Mouse (Mus musculus) small intestine, adult 2 months (tissue): ENCODE measurements around the gene Psmb5. TPM values are rescaled to one million over a fixed set of nuclear protein-coding genes. Genes with fewer than 3 reads are reported as not detected.

Source experiments
- H3K27ac ChIP-seq: fragments of 200-500 bp; 2 replicates; pipeline ENCODE4 v1.5.1; 2012; ENCODE audit warnings: low read depth, low read length, control low read depth, inconsistent platforms; ENCODE audit not compliant: insufficient read depth
- H3K27me3 ChIP-seq: fragments of 200-500 bp; 2 replicates; pipeline ENCODE4 v1.6.1; 2012; ENCODE audit warnings: mild to moderate bottlenecking, moderate library complexity, low read length, inconsistent platforms; ENCODE audit not compliant: control insufficient read depth, insufficient read depth
- H3K36me3 ChIP-seq: fragments of 200-500 bp; 2 replicates; pipeline ENCODE4 v1.6.1; 2012; ENCODE audit warnings: mild to moderate bottlenecking, low read length, control low read depth, inconsistent platforms; ENCODE audit not compliant: control insufficient read depth, insufficient read depth
- H3K4me1 ChIP-seq: fragments of 200-500 bp; 2 replicates; pipeline ENCODE4 v1.6.1; 2012; ENCODE audit warnings: low read length, inconsistent platforms, mixed read lengths; ENCODE audit not compliant: control insufficient read depth, insufficient read depth, insufficient read length
- H3K4me3 ChIP-seq: fragments of 200-500 bp; 2 replicates; pipeline ENCODE4 v1.5.1; 2012; ENCODE audit warnings: low read depth, mild to moderate bottlenecking, control low read depth, inconsistent platforms, low read length, moderate library complexity
- CTCF ChIP-seq: fragments of 200-500 bp; IDR thresholded peaks from 2 replicates; pipeline ENCODE4 v1.5.1; 2012; ENCODE audit warnings: low read depth, mild to moderate bottlenecking, control low read depth, inconsistent platforms, low read length, moderate library complexity, mixed read lengths; ENCODE audit not compliant: insufficient replicate concordance, insufficient read length; ENCODE audit errors: extremely low read depth
- POLR2A ChIP-seq: fragments of 200-500 bp; IDR thresholded peaks from 2 replicates; pipeline ENCODE4 v1.6.1; 2012; ENCODE audit warnings: low read depth, mild to moderate bottlenecking, control low read depth, inconsistent platforms, low read length, moderate library complexity
- WGBS: fragments of 180-500 bp; shearing (Covaris S2); methylation state at CpG from one replicate; pipeline ENCODE4 v1.1.7; 2018; 5-methylcytosine and 5-hydroxymethylcytosine counted together
- polyA plus RNA-seq: library from polyadenylated mRNA; depleted of rRNA; stranded (reverse); fragments of >200 nt; gene quantifications from 2 replicates; pipeline ENCODE4 v1.2.3, GENCODE M21; 2012

Gene Psmb5
- polyA plus RNA-seq, 1 experiment, result 160 TPM

DNA sequence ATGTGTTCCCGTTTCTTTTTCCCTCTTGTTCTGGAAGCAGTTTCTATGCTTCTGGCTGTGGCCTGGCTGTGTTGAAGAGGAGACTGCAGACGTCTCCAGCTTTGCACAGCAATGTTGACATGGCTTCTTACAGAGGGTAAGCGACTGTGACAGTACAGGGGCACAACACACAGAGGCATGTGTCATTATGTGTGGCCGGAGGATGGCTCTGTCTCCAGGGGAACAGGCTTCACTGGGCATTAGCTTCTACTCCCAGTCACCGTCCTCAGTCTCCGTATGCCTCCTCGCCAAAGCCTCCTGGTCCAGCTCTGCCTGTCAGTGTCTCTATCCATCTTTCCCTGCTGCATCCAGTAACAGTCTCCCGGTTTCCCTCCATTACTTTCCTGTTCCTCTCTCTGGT, 10.6 kb downstream of the Psmb5 start:
- no peaks in the 10 kb centered on the region for H3K27me3 ChIP-seq
- H3K4me3 ChIP-seq, result no peak overlapping the region
- H3K27ac ChIP-seq, result no peak overlapping the region
- 75% methylated on average over 8 of the region's 8 CpGs for WGBS
- H3K4me1 ChIP-seq, result no peaks in the 10 kb centered on the region; the same call in 1 of the 2 replicates
- peaks cover 2% of the 10 kb centered on the region; the same call in 1 of the 2 replicates for H3K36me3 ChIP-seq
- TF ChIP-seq CTCF, result no peak
- TF ChIP-seq POLR2A, result no peak

DNA sequence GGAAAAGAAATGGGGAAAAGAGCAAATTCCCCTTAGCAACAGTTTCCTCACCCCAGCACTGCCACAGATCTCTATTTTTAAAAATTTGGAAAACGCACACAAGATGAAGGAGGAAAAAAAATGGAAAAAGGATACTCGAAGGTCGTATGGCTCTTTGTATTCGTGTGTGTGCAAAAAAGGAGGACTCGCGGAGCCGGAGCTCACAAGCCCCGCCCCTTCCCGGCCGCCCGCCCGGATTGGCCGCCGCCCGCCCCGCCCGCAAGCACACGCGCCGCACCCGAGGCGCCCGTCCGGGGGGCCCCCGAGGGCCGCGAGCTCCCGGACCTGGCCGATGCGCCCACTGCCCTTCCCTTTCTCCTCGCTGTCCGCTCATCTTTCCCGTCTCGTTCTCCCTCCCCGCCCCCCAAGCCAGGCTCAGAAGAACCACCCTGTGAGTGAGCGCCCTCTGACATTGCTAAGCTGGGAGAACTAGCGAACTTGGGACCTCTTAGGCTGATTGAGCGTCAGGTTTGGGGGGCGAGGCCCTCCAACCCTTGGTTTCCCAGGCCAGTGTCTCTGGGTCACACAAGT, 12.0 kb downstream of the Psmb5 start, which contains the start of gene 4931414P19Rik:
TSS of gene 4931414P19Rik (minus strand) at position 242 of the 570 bp plus-strand sequence.
- Histone ChIP-seq H3K27me3 (no peaks in the 10 kb centered on the region), H3K27ac (peak within 1 kb of the TSS; percentile 25), H3K36me3 (no peaks in the 10 kb centered on the region), H3K4me1 (no peaks in the 10 kb centered on the region; the same call in 1 of the 2 replicates), H3K4me3 (peak within 1 kb of the TSS; percentile 69)
- TF ChIP-seq POLR2A (peak; percentile 48; the same call in 1 of the 2 replicates), CTCF (no peak)
- WGBS, result under 1% methylated on average over 38 of the region's 39 CpGs

DNA sequence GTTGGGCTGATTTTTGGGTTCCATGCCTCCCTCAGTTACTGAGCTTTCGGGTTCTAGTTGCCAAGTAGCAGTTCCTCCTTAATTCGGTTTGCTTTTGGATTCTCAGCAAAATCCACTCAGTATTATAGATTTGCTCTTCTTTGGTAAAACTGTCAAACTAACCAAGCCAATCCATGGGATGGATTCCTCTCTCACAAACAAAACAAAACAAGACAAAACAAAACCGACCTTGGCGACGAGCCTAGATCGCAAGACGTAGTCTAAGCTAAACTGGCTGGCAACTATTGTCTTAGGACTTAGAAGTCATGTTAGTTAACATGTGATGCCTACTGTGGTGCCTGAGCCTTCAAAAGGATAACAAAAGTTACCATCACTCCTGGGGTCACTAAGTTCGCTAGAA, 14.1 kb downstream of the Psmb5 start:
- Histone ChIP-seq H3K36me3 (no peaks in the 10 kb centered on the region), H3K4me1 (no peaks in the 10 kb centered on the region; the same call in 1 of the 2 replicates), H3K27ac (peak overlapping the region; percentile 79), H3K4me3 (peak overlapping the region; percentile 84), H3K27me3 (no peaks in the 10 kb centered on the region)
- WGBS, result 87% methylated on average over 8 of the region's 8 CpGs
- no peak for TF ChIP-seq POLR2A
- no peak for TF ChIP-seq CTCF

DNA sequence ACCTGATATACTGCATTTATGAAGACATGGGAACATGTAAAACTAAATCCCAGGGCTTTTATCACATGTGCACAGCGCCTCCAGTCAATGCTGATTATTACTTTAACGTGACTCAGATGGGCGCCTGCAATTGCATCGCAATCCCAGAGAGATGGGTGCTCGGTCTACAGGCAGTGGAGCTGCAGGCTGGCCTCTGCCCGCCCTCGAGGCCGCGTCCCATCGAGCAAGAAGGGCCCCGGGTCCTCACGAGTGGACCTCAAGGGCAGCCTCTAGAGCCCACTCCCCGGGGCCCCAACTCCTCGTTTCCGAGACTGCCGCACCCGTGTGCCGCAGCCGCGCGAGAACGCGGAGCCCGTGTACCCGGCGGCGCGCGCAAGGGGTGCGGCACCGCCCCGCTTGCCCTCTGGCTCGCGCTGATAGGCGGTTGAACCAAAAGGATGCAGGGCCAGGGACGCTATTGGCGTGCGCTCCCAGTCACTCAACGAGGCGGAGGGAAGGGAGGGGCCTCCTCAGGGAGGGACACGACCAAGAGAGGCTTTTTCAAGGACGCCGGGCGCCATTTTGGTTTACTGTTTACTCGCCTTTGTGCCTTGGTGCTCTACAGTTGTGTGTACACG, 14.7 kb downstream of the Psmb5 start:
- Histone ChIP-seq H3K27ac (peak overlapping the region; percentile 79), H3K4me3 (peak overlapping the region; percentile 84), H3K27me3 (no peaks in the 10 kb centered on the region), H3K36me3 (no peaks in the 10 kb centered on the region), H3K4me1 (no peaks in the 10 kb centered on the region; the same call in 1 of the 2 replicates)
- TF ChIP-seq CTCF, result no peak
- peak; percentile 84 for TF ChIP-seq POLR2A
- under 1% methylated on average over 46 of the region's 46 CpGs for WGBS

DNA sequence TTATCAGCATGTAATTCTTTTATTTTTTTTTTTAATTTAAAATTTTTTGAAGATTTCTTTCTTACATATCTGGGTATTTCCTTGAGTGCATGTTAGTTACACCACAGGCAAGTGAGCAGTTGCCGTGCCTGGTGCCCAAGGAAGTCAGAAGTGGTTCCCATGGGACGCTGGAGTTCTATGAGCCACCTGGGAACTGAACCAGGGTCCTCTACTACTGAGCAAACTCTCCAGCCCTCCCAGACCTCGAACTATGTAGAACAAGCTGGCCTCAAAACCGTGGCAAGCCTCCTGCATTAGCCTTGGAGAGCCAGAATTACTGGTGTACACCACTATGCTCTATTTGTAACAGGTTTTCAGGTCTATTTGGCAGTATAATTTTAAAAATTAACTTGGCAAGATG, 15.2 kb downstream of the Psmb5 start:
- Histone ChIP-seq H3K4me1 (no peaks in the 10 kb centered on the region; the same call in 1 of the 2 replicates), H3K27ac (no peak overlapping the region), H3K4me3 (no peak overlapping the region), H3K36me3 (no peaks in the 10 kb centered on the region), H3K27me3 (no peaks in the 10 kb centered on the region)
- no peak for TF ChIP-seq CTCF
- no peak for TF ChIP-seq POLR2A
- 29% methylated on average over 4 of the region's 4 CpGs for WGBS

DNA sequence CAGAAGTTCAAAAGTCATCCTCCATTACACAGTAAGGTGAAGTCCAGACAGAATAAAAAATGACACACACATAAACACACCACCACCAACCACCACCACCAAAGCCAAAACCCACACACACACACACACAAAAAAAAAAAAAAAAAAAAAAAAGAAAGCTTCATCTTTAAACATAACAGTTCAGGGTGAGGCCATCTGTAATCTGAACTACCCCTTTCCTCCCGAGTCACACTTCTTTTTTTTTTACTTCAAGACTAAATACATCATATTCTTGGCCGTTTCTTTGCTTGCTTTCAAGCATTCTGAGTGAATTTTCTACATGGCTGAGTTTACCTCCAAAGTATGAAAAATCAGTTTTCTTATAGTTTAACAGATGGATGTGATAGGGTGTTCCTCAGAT, 16.2 kb downstream of the Psmb5 start:
- TF ChIP-seq POLR2A (no peak), CTCF (no peak)
- H3K27ac ChIP-seq, result no peak overlapping the region
- H3K4me1 ChIP-seq, result no peaks in the 10 kb centered on the region; the same call in 1 of the 2 replicates
- H3K36me3 ChIP-seq, result no peaks in the 10 kb centered on the region
- H3K27me3 ChIP-seq, result no peaks in the 10 kb centered on the region
- 84% methylated on average over 2 of the region's 2 CpGs for WGBS
- no peak overlapping the region for H3K4me3 ChIP-seq

DNA sequence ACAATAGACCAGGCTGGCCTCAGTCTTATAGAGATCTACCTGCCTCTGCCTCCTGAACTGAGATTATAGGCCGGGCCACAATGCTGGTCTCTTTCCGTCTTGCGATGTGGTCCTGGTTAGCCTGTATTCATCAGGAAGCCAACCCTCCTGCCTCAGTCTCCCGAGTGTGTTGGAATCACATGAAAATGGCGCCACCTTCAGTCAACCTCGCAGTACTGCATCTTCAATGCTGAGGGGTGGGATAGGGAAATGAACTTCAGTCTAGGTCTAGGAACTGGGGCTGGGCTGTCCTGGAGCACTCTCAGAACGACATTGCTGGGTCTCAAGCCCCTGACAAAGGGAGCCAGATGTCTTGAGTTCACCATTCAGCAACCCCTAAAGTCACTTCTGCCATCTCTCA, 20.7 kb downstream of the Psmb5 start:
- Histone ChIP-seq H3K27ac (no peak overlapping the region), H3K27me3 (no peaks in the 10 kb centered on the region), H3K4me3 (no peak overlapping the region), H3K4me1 (no peaks in the 10 kb centered on the region), H3K36me3 (peaks cover 4% of the 10 kb centered on the region)
- TF ChIP-seq CTCF (peak; percentile 63; the same call in 1 of the 2 replicates), POLR2A (no peak)
- WGBS, result 84% methylated on average over 7 of the region's 7 CpGs
